Mouse (Mus musculus): ENCODE measurements around the gene Klhl20. TPM values are rescaled to one million over a fixed set of nuclear protein-coding genes. Genes with fewer than 3 reads are reported as not detected.

Gene Klhl20
- polyA plus RNA-seq, 1 experiment from 2014 or later: 21.2 TPM

Other genes with a start within 250 kb of the Klhl20 start
- gene Rc3h1, start 225.1 kb downstream of the Klhl20 start, polyA plus RNA-seq (2016; fragmentation: Nextera tagmentation; extraction: Ambion mirVana): 10.5 and 12.1 TPM in 2 replicates
- gene Serpinc1, start 152.9 kb downstream of the Klhl20 start, polyA plus RNA-seq (2016; fragmentation: Nextera tagmentation; extraction: Ambion mirVana): 2.6 and 2.9 TPM in 2 replicates
- 9.6 and 11.4 TPM in 2 replicates for gene Zbtb37, start 96.7 kb downstream of the Klhl20 start, polyA plus RNA-seq (2016; fragmentation: Nextera tagmentation; extraction: Ambion mirVana)
- gene Dars2, start 60.9 kb downstream of the Klhl20 start, polyA plus RNA-seq (2016; fragmentation: Nextera tagmentation; extraction: Ambion mirVana): 30.6 and 33.5 TPM in 2 replicates
- gene Cenpl, start 60.8 kb downstream of the Klhl20 start, polyA plus RNA-seq (2016; fragmentation: Nextera tagmentation; extraction: Ambion mirVana): 23.6 and 24.3 TPM in 2 replicates
- gene Ankrd45, start 11.2 kb upstream of the Klhl20 start, polyA plus RNA-seq (2016; fragmentation: Nextera tagmentation; extraction: Ambion mirVana): 6.4 and 8.2 TPM in 2 replicates
- 0.26 TPM in 1 of 2 replicates, not detected in the other for gene Tex50, start 27.8 kb upstream of the Klhl20 start, polyA plus RNA-seq (2016; fragmentation: Nextera tagmentation; extraction: Ambion mirVana)
- 314 and 331 TPM in 2 replicates for gene Prdx6, start 119.7 kb upstream of the Klhl20 start, polyA plus RNA-seq (2016; fragmentation: Nextera tagmentation; extraction: Ambion mirVana)